Mouse (Mus musculus) heart, adult 2 months (tissue): ENCODE results near the gene Cacna1a.

Experiments used
- CTCF ChIP-seq: fragments of 200-600 bp; IDR thresholded peaks from 2 replicates; pipeline ENCODE4 v1.8.1; 2022; ENCODE audit warnings: antibody characterized with exemption, mild to moderate bottlenecking, moderate library complexity
- EP300 ChIP-seq: fragments of 200-500 bp; IDR thresholded peaks from 2 replicates; pipeline ENCODE4 v1.6.1; 2011; ENCODE audit warnings: low read depth, low read length, control low read depth; ENCODE audit not compliant: insufficient read depth
- POLR2A ChIP-seq: fragments of 200-500 bp; IDR thresholded peaks from 2 replicates; pipeline ENCODE4 v1.6.1; 2011; ENCODE audit warnings: mild to moderate bottlenecking, low read depth, low read length, control low read depth; ENCODE audit not compliant: insufficient read depth

GRCm38 (mm10) chr8:84643019-84643418 is 254.8 kb downstream of the Cacna1a start:
- TF ChIP-seq POLR2A (no peak), CTCF (no peak), EP300 (no peak)
